In genomic region chr13:49307311-49307969, GRCm38 (mm10) we compare ENCODE assay signal across 8 mouse cellular contexts. TPM values are rescaled to one million over a fixed set of nuclear protein-coding genes. Genes with fewer than 3 reads are reported as not detected.
DNase-seq lines count a peak whose midpoint lies in the region; ATAC-seq and TF ChIP-seq lines count a peak whose summit lies in the region.

No protein-coding gene starts in this region.

- no peak overlapping the region for H3K4me2 ChIP-seq in hindbrain, embryonic 11.5 days (replicated peaks; ENCODE audit: low read depth, low read length)
- peak overlapping the region; percentile 80 for H3K4me2 ChIP-seq in CH12.LX (ENCODE audit: insufficient read depth, low read depth, poor library complexity, severe bottlenecking)
- no peak overlapping the region for H3K4me2 ChIP-seq in embryonic facial prominence, embryonic 12.5 days (replicated peaks)
- H3K4me2 ChIP-seq in kidney, postnatal 0 days (ENCODE audit: low read length): no peak overlapping the region
- H3K4me2 ChIP-seq in stomach, embryonic 15.5 days: peak overlapping the region; percentile 46

- H3K9me3 ChIP-seq in hindbrain, embryonic 10.5 days: no peaks in the 10 kb centered on the region
- H3K9me3 ChIP-seq in hindbrain, embryonic 11.5 days (ENCODE audit: control insufficient read depth, low read length): no peaks in the 10 kb centered on the region
- no peaks in the 10 kb centered on the region for H3K9me3 ChIP-seq in CH12.LX (replicated peaks; ENCODE audit: low read length)
- no peaks in the 10 kb centered on the region for H3K9me3 ChIP-seq in embryonic facial prominence, embryonic 12.5 days
- H3K9me3 ChIP-seq in kidney, postnatal 0 days (replicated peaks; ENCODE audit: low read length): no peaks in the 10 kb centered on the region
- H3K9me3 ChIP-seq in stomach, embryonic 15.5 days: no peaks in the 10 kb centered on the region

- dilution Hi-C loops in CH12.LX (cut with MboI; ENCODE audit: extremely low pct_ligation_motif_present, extremely low pct_unique_long_range_greater_than_20kb, low sequenced_read_pairs): no loop called here

- in situ Hi-C loops in CH12.LX (cut with MboI; ENCODE audit: low pct_ligation_motif_present, low pct_unique_long_range_greater_than_20kb, low sequenced_read_pairs): no loop called here

- DNase-seq in hindbrain, embryonic 10.5 days (ENCODE audit: low spot score): peak; percentile 25
- DNase-seq in hindbrain, embryonic 11.5 days (ENCODE audit: low spot score): no peak
- DNase-seq in CH12.LX (ENCODE audit: extremely low read depth): peak; percentile 89
- no peak for DNase-seq in kidney, postnatal 0 days (ENCODE audit: low spot score)
- DNase-seq in lung, postnatal 4 days: peak; percentile 68 to 78
- DNase-seq in cerebellum, adult 9-10 months: no peak

- H3K36me3 ChIP-seq in hindbrain, embryonic 10.5 days: no peaks in the 10 kb centered on the region
- no peaks in the 10 kb centered on the region for H3K36me3 ChIP-seq in hindbrain, embryonic 11.5 days (ENCODE audit: control insufficient read depth, insufficient read depth, low read length)
- peaks cover 11 to 40% of the 10 kb centered on the region in 2 experiments for H3K36me3 ChIP-seq in CH12.LX (replicated peaks in 1 of 2; ENCODE audit: control insufficient read depth in 1 of 2, insufficient read depth in 1 of 2, low read length in 1 of 2)
- H3K36me3 ChIP-seq in embryonic facial prominence, embryonic 12.5 days: no peaks in the 10 kb centered on the region
- H3K36me3 ChIP-seq in kidney, postnatal 0 days (ENCODE audit: insufficient read depth, low read length): no peaks in the 10 kb centered on the region
- H3K36me3 ChIP-seq in stomach, embryonic 15.5 days: no peaks in the 10 kb centered on the region

- H3K79me2 ChIP-seq in CH12.LX (replicated peaks; ENCODE audit: control insufficient read depth, extremely low read depth, insufficient read depth, poor library complexity, severe bottlenecking): peaks cover 32% of the 10 kb centered on the region

- no peak overlapping the region for H3K9ac ChIP-seq in hindbrain, embryonic 11.5 days (ENCODE audit: low read depth, low read length)
- peak overlapping the region; percentile 93 for H3K9ac ChIP-seq in CH12.LX (ENCODE audit: insufficient read depth, low read depth)
- no peak overlapping the region for H3K9ac ChIP-seq in embryonic facial prominence, embryonic 12.5 days
- H3K9ac ChIP-seq in kidney, postnatal 0 days (ENCODE audit: low read depth, low read length): no peak overlapping the region
- H3K9ac ChIP-seq in stomach, embryonic 15.5 days: no peak overlapping the region

- H3K4me1 ChIP-seq in hindbrain, embryonic 10.5 days (replicated peaks): peaks cover 19% of the 10 kb centered on the region
- no peaks in the 10 kb centered on the region; the same call in 1 of the 2 replicates for H3K4me1 ChIP-seq in hindbrain, embryonic 11.5 days (replicated peaks; ENCODE audit: control insufficient read depth, insufficient read depth, low read length)
- H3K4me1 ChIP-seq in CH12.LX (ENCODE audit: control insufficient read depth in 1 of 2, insufficient read depth in 2 of 2): peaks cover 21 to 58% of the 10 kb centered on the region in 2 experiments
- peaks cover 12% of the 10 kb centered on the region for H3K4me1 ChIP-seq in embryonic facial prominence, embryonic 12.5 days
- no peaks in the 10 kb centered on the region; the same call in 1 of the 2 replicates for H3K4me1 ChIP-seq in kidney, postnatal 0 days (replicated peaks; ENCODE audit: insufficient read depth, low read length)
- H3K4me1 ChIP-seq in stomach, embryonic 15.5 days: peaks cover 10% of the 10 kb centered on the region

- H3K27ac ChIP-seq in hindbrain, embryonic 10.5 days: peak overlapping the region; percentile 46; the same call in 1 of the 2 replicates
- no peak overlapping the region for H3K27ac ChIP-seq in hindbrain, embryonic 11.5 days (ENCODE audit: low read depth, low read length)
- H3K27ac ChIP-seq in CH12.LX (ENCODE audit: insufficient read depth, low read depth): peak overlapping the region; percentile 97
- H3K27ac ChIP-seq in embryonic facial prominence, embryonic 12.5 days: peak overlapping the region; percentile 38; the same call in 1 of the 2 replicates
- H3K27ac ChIP-seq in kidney, postnatal 0 days: peak overlapping the region; percentile 36; the same call in 1 of the 2 replicates
- peak overlapping the region; percentile 83 for H3K27ac ChIP-seq in stomach, embryonic 15.5 days

- no peak for TF ChIP-seq RAD21 in CH12.LX (IDR thresholded peaks at IDR 0.05; ENCODE audit: low read depth, low read length)

- TF ChIP-seq EP300 in CH12.LX (IDR thresholded peaks at IDR 0.05; ENCODE audit: low read length): no peak; the same call in 1 of the 2 replicates

- no peak overlapping the region for H3K4me3 ChIP-seq in hindbrain, embryonic 10.5 days
- H3K4me3 ChIP-seq in hindbrain, embryonic 11.5 days (ENCODE audit: low read depth, low read length): no peak overlapping the region
- peak overlapping the region; percentile 66 to 96 (median 71) for H3K4me3 ChIP-seq in CH12.LX (replicated peaks in 1 of 3; ENCODE audit: low read depth in 2 of 3, low read length in 2 of 3, poor library complexity in 1 of 3)
- no peak overlapping the region for H3K4me3 ChIP-seq in embryonic facial prominence, embryonic 12.5 days
- H3K4me3 ChIP-seq in kidney, postnatal 0 days (replicated peaks; ENCODE audit: low read depth, low read length): no peak overlapping the region
- peak overlapping the region; percentile 17; the same call in 1 of the 2 replicates for H3K4me3 ChIP-seq in stomach, embryonic 15.5 days (replicated peaks)

- whole genome bisulfite sequencing in hindbrain, embryonic 10.5 days: 38% methylated on average over 10 of the region's 10 CpGs
- whole genome bisulfite sequencing in hindbrain, embryonic 11.5 days: 35% methylated on average over 10 of the region's 10 CpGs
- WGBS in embryonic facial prominence, embryonic 12.5 days: 32% methylated on average over 10 of the region's 10 CpGs
- WGBS in kidney, postnatal 0 days: 31% methylated on average over 10 of the region's 10 CpGs
- 10% methylated on average over 10 of the region's 10 CpGs for whole genome bisulfite sequencing in stomach, embryonic 15.5 days

- ATAC-seq in hindbrain, embryonic 11.5 days (ENCODE audit: low FRiP score): no peak
- ATAC-seq in embryonic facial prominence, embryonic 12.5 days (ENCODE audit: insufficient number of reproducible peaks, insufficient read depth, low FRiP score, low TSS enrichment): no peak; the same call in 1 of the 2 replicates
- no peak; the same call in 1 of the 2 replicates for ATAC-seq in kidney, postnatal 0 days (replicated peaks; ENCODE audit: low FRiP score, low read depth)
- peak; percentile 83 for ATAC-seq in stomach, embryonic 15.5 days (ENCODE audit: insufficient read depth, low FRiP score, low read depth)

- peak; percentile 40; the same call in 1 of the 2 replicates for TF ChIP-seq POLR2A in CH12.LX (IDR thresholded peaks at IDR 0.05; ENCODE audit: low read depth, low read length)

- no peak for TF ChIP-seq CTCF in CH12.LX (conservative IDR thresholded peaks at IDR 0.05 in 1 of 2, IDR thresholded peaks at IDR 0.05 in 1 of 2; ENCODE audit: low read depth in 2 of 2, low read length in 2 of 2)
- TF ChIP-seq CTCF in kidney, postnatal 0 days (IDR thresholded peaks at IDR 0.05; ENCODE audit: low read depth): no peak

- no peaks in the 10 kb centered on the region for H3K27me3 ChIP-seq in hindbrain, embryonic 10.5 days (ENCODE audit: insufficient read depth, poor library complexity, severe bottlenecking)
- H3K27me3 ChIP-seq in hindbrain, embryonic 11.5 days (ENCODE audit: control insufficient read depth, insufficient read depth, low read length): no peaks in the 10 kb centered on the region
- no peaks in the 10 kb centered on the region for H3K27me3 ChIP-seq in CH12.LX (replicated peaks)
- no peaks in the 10 kb centered on the region for H3K27me3 ChIP-seq in embryonic facial prominence, embryonic 12.5 days
- H3K27me3 ChIP-seq in kidney, postnatal 0 days (ENCODE audit: insufficient read depth, low read length): no peaks in the 10 kb centered on the region
- no peaks in the 10 kb centered on the region for H3K27me3 ChIP-seq in stomach, embryonic 15.5 days (replicated peaks)

TF ChIP-seq in CH12.LX, 34 proteins besides CTCF, POLR2A, EP300 and RAD21 (continues in another document):
- TF ChIP-seq USF2 (conservative IDR thresholded peaks at IDR 0.05; ENCODE audit: low read depth, low read length): peak; percentile 58
- TF ChIP-seq ZNF384 (IDR thresholded peaks at IDR 0.05; ENCODE audit: low read depth, low read length): no peak

RNA-seq across cellular contexts. Expression of gene Fgd3, which starts 12.7 kb away (rescaled TPM):
- polyA plus RNA-seq in hindbrain, embryonic 10.5 days (2016; fragmentation: Nextera tagmentation; extraction: Ambion mirVana): 0.98 TPM in 2 replicates
- polyA plus RNA-seq in hindbrain, embryonic 11.5 days (2014; fragmentation: Nextera tagmentation; extraction: Ambion mirVana): 0.56 and 1.1 TPM in 2 replicates
- total RNA-seq in CH12.LX (2012; rRNA removed): 13.6 and 16.1 TPM in 2 replicates
- total RNA-seq in CH12.LX (2014; rRNA removed): 8.7 and 9.5 TPM in 2 replicates
- polyA plus RNA-seq in CH12.LX (2012; ENCODE audit: insufficient read length, low read depth): 14.5 and 15.9 TPM in 2 replicates
- polyA plus RNA-seq in embryonic facial prominence, embryonic 12.5 days (2016; fragmentation: Nextera tagmentation; extraction: Ambion mirVana): 1.2 and 1.5 TPM in 2 replicates
- polyA plus RNA-seq in kidney, postnatal 0 days (2015; fragmentation: Nextera tagmentation; extraction: Ambion mirVana): 0.97 and 1.0 TPM in 2 replicates
- polyA plus RNA-seq in stomach, embryonic 15.5 days (2015; fragmentation: Nextera tagmentation; extraction: Ambion mirVana): 0.40 and 0.65 TPM in 2 replicates

RNA-seq across cellular contexts. Expression of gene Bicd2, which starts 33.9 kb away (rescaled TPM):
- 31.8 and 32.0 TPM in 2 replicates for polyA plus RNA-seq in hindbrain, embryonic 10.5 days (2016; fragmentation: Nextera tagmentation; extraction: Ambion mirVana)
- 26.9 and 29.5 TPM in 2 replicates for polyA plus RNA-seq in hindbrain, embryonic 11.5 days (2014; fragmentation: Nextera tagmentation; extraction: Ambion mirVana)
- total RNA-seq in CH12.LX (2012; rRNA removed) (21.0 and 21.3 TPM in 2 replicates), CH12.LX (2014; rRNA removed) (16.9 and 18.0 TPM in 2 replicates)
- polyA plus RNA-seq in CH12.LX (2012; ENCODE audit: insufficient read length, low read depth): 26.5 and 27.0 TPM in 2 replicates
- polyA plus RNA-seq in embryonic facial prominence, embryonic 12.5 days (2016; fragmentation: Nextera tagmentation; extraction: Ambion mirVana): 42.0 and 42.3 TPM in 2 replicates
- 23.1 and 23.4 TPM in 2 replicates for polyA plus RNA-seq in kidney, postnatal 0 days (2015; fragmentation: Nextera tagmentation; extraction: Ambion mirVana)
- polyA plus RNA-seq in stomach, embryonic 15.5 days (2015; fragmentation: Nextera tagmentation; extraction: Ambion mirVana): 23.5 and 26.2 TPM in 2 replicates

RNA-seq across cellular contexts. Expression of gene Susd3, which starts 58.9 kb away (rescaled TPM):
- 1.4 and 1.6 TPM in 2 replicates for polyA plus RNA-seq in hindbrain, embryonic 10.5 days (2016; fragmentation: Nextera tagmentation; extraction: Ambion mirVana)
- 0.63 and 0.73 TPM in 2 replicates for polyA plus RNA-seq in hindbrain, embryonic 11.5 days (2014; fragmentation: Nextera tagmentation; extraction: Ambion mirVana)
- total RNA-seq in CH12.LX (2012; rRNA removed): 7.7 and 12.0 TPM in 2 replicates
- total RNA-seq in CH12.LX (2014; rRNA removed): 19.0 and 24.2 TPM in 2 replicates
- 6.0 and 8.2 TPM in 2 replicates for polyA plus RNA-seq in CH12.LX (2012; ENCODE audit: insufficient read length, low read depth)
- 1.2 and 1.8 TPM in 2 replicates for polyA plus RNA-seq in embryonic facial prominence, embryonic 12.5 days (2016; fragmentation: Nextera tagmentation; extraction: Ambion mirVana)
- polyA plus RNA-seq in kidney, postnatal 0 days (2015; fragmentation: Nextera tagmentation; extraction: Ambion mirVana): 41.8 and 44.8 TPM in 2 replicates
- 1.5 and 2.3 TPM in 2 replicates for polyA plus RNA-seq in stomach, embryonic 15.5 days (2015; fragmentation: Nextera tagmentation; extraction: Ambion mirVana)

Comparison
In these comparisons a context has a peak if more than half of its experiments do, and no peak if none do; other contexts are left out.
1. DNase-seq: peak in hindbrain, embryonic 10.5 days (single experiment), CH12.LX (single experiment) and lung, postnatal 4 days (2 of 2); none in hindbrain, embryonic 11.5 days (single experiment), kidney, postnatal 0 days (single experiment) and cerebellum, adult 9-10 months (single experiment).
2. H3K4me3 ChIP-seq: peak in CH12.LX (3 of 3) and stomach, embryonic 15.5 days (single experiment); none in hindbrain, embryonic 10.5 days (single experiment), hindbrain, embryonic 11.5 days (single experiment), embryonic facial prominence, embryonic 12.5 days (single experiment) and kidney, postnatal 0 days (single experiment).
3. H3K4me2 ChIP-seq: peak in CH12.LX (single experiment) and stomach, embryonic 15.5 days (single experiment); none in hindbrain, embryonic 11.5 days (single experiment), embryonic facial prominence, embryonic 12.5 days (single experiment) and kidney, postnatal 0 days (single experiment).